Mouse (Mus musculus) hindbrain, embryonic 15.5 days (tissue): Measurements from ENCODE around the gene Aknad1. TPM values are rescaled to one million over a fixed set of nuclear protein-coding genes. Genes with fewer than 3 reads are reported as not detected.

Source experiments
- ATAC-seq: fragments of 200-750 bp; cut with Nextera tagmentation; 2 replicates; pipeline ENCODE4 v1.8.0; 2017; ENCODE audit warnings: low read depth, moderate number of reproducible peaks, moderate TSS enrichment; ENCODE audit not compliant: low FRiP score
- H3K27ac ChIP-seq: fragments of 300-500 bp; sonication (generic); replicated peaks from 2 replicates; pipeline ENCODE4 v1.5.1; 2015; ENCODE audit warnings: mild to moderate bottlenecking, inconsistent platforms
- H3K27me3 ChIP-seq: fragments of 300-500 bp; sonication (generic); 2 replicates; pipeline ENCODE4 v1.6.1; 2015; ENCODE audit warnings: control low read depth, inconsistent platforms
- H3K36me3 ChIP-seq: fragments of 300-500 bp; sonication (generic); 2 replicates; pipeline ENCODE4 v1.6.1; 2015; ENCODE audit warnings: control low read depth, inconsistent platforms
- H3K4me1 ChIP-seq: fragments of 300-500 bp; sonication (generic); replicated peaks from 2 replicates; pipeline ENCODE4 v1.6.1; 2015; ENCODE audit warnings: control low read depth, inconsistent platforms
- H3K4me2 ChIP-seq: fragments of 300-500 bp; sonication (generic); 2 replicates; pipeline ENCODE4 v1.6.1; 2015; ENCODE audit warnings: moderate library complexity, mild to moderate bottlenecking, inconsistent platforms
- H3K4me3 ChIP-seq: fragments of 300-500 bp; sonication (generic); 2 replicates; pipeline ENCODE4 v1.5.1; 2015; ENCODE audit warnings: mild to moderate bottlenecking, inconsistent platforms
- H3K9ac ChIP-seq: fragments of 300-500 bp; sonication (generic); 2 replicates; pipeline ENCODE4 v1.6.1; 2015; ENCODE audit warnings: inconsistent platforms
- H3K9me3 ChIP-seq: fragments of 300-500 bp; sonication (generic); 2 replicates; pipeline ENCODE4 v1.6.1; 2016; ENCODE audit warnings: control low read depth, inconsistent platforms
- WGBS: fragments of 180-500 bp; shearing (Covaris S2); methylation state at CpG from one replicate; pipeline ENCODE4 v1.1.7; 2015; 5-methylcytosine and 5-hydroxymethylcytosine counted together
- polyA plus RNA-seq: library from polyadenylated mRNA; unstranded; fragments of >200 nt; fragmentation: Nextera tagmentation; extraction: Ambion mirVana; gene quantifications from 2 replicates; pipeline ENCODE4 v1.2.1, GENCODE M21; 2015

Aknad1 gene
- not detected in 2 replicates for polyA plus RNA-seq

- no peaks in the 10 kb centered on the region for H3K36me3 ChIP-seq
- no peak within 1 kb of the TSS for H3K4me3 ChIP-seq
- 73% methylated on average over 8 of the region's 8 CpGs for WGBS
- H3K9me3 ChIP-seq, result no peaks in the 10 kb centered on the region
- no peaks in the 10 kb centered on the region for H3K4me1 ChIP-seq
- H3K9ac ChIP-seq, result no peak within 1 kb of the TSS
- no peaks in the 10 kb centered on the region for H3K27me3 ChIP-seq
- no peak for ATAC-seq
- H3K4me2 ChIP-seq, result no peak within 1 kb of the TSS
- no peak within 1 kb of the TSS for H3K27ac ChIP-seq
Observed at GRCm38 (mm10) chr3:108739045-108739708, at the start of gene Aknad1. TSS of gene Aknad1 (plus strand) at chr3:108739658.

- Histone ChIP-seq H3K4me1 (no peaks in the 10 kb centered on the region), H3K36me3 (peaks cover 10% of the 10 kb centered on the region; the same call in 1 of the 2 replicates), H3K9me3 (no peaks in the 10 kb centered on the region), H3K4me3 (no peak overlapping the region), H3K4me2 (no peak overlapping the region), H3K27ac (no peak overlapping the region), H3K27me3 (no peaks in the 10 kb centered on the region), H3K9ac (no peak overlapping the region)
- ATAC-seq, result no peak
- 70% methylated on average over 4 of the region's 4 CpGs for WGBS
Observed at GRCm38 (mm10) chr3:108689979-108690378, 49.5 kb upstream of the Aknad1 start.

GRCm38 (mm10) chr3:108694321-108694720, 45.1 kb upstream of the Aknad1 start:
- 93% methylated on average over 9 of the region's 9 CpGs for WGBS
- Histone ChIP-seq H3K4me2 (no peak overlapping the region), H3K9ac (no peak overlapping the region), H3K36me3 (peaks cover 3% of the 10 kb centered on the region; the same call in 1 of the 2 replicates), H3K27ac (no peak overlapping the region), H3K27me3 (no peaks in the 10 kb centered on the region), H3K4me1 (no peaks in the 10 kb centered on the region), H3K4me3 (no peak overlapping the region), H3K9me3 (no peaks in the 10 kb centered on the region)
- no peak for ATAC-seq

- no peaks in the 10 kb centered on the region for H3K27me3 ChIP-seq
- no peaks in the 10 kb centered on the region for H3K4me1 ChIP-seq
- H3K4me3 ChIP-seq, result no peak overlapping the region
- no peak overlapping the region for H3K27ac ChIP-seq
- no peak overlapping the region for H3K4me2 ChIP-seq
- H3K9me3 ChIP-seq, result no peaks in the 10 kb centered on the region
- H3K9ac ChIP-seq, result no peak overlapping the region
- ATAC-seq, result no peak
- peaks cover 3% of the 10 kb centered on the region; the same call in 1 of the 2 replicates for H3K36me3 ChIP-seq
- 95% methylated on average over 8 of the region's 8 CpGs for WGBS
Observed at GRCm38 (mm10) chr3:108698662-108699061, 40.8 kb upstream of the Aknad1 start.

- WGBS, result 92% methylated on average over 4 of the region's 4 CpGs
- Histone ChIP-seq H3K9me3 (no peaks in the 10 kb centered on the region), H3K27me3 (no peaks in the 10 kb centered on the region), H3K4me1 (no peaks in the 10 kb centered on the region), H3K4me2 (no peak overlapping the region), H3K36me3 (peaks cover 3% of the 10 kb centered on the region; the same call in 1 of the 2 replicates), H3K9ac (no peak overlapping the region), H3K4me3 (no peak overlapping the region), H3K27ac (no peak overlapping the region)
- no peak for ATAC-seq
Observed at GRCm38 (mm10) chr3:108699786-108700185, 39.7 kb upstream of the Aknad1 start.

GRCm38 (mm10) chr3:108701256-108701655, 38.2 kb upstream of the Aknad1 start:
- no peak overlapping the region for H3K4me2 ChIP-seq
- H3K27me3 ChIP-seq, result no peaks in the 10 kb centered on the region
- H3K36me3 ChIP-seq, result 0 out of 2 replicates have a peak, but pooled peaks cover 3% of the 10 kb centered on the region
- H3K27ac ChIP-seq, result no peak overlapping the region
- H3K4me1 ChIP-seq, result no peaks in the 10 kb centered on the region
- H3K4me3 ChIP-seq, result no peak overlapping the region
- ATAC-seq, result no peak
- no peak overlapping the region for H3K9ac ChIP-seq
- WGBS, result 97% methylated on average over 1 of the region's 1 CpGs
- no peaks in the 10 kb centered on the region for H3K9me3 ChIP-seq

GRCm38 (mm10) chr3:108702789-108703188, 36.7 kb upstream of the Aknad1 start:
- Histone ChIP-seq H3K36me3 (0 out of 2 replicates have a peak, but pooled peaks cover 3% of the 10 kb centered on the region), H3K4me1 (no peaks in the 10 kb centered on the region), H3K9me3 (no peaks in the 10 kb centered on the region), H3K27me3 (no peaks in the 10 kb centered on the region), H3K4me3 (no peak overlapping the region), H3K4me2 (no peak overlapping the region), H3K9ac (no peak overlapping the region), H3K27ac (no peak overlapping the region)
- no peak for ATAC-seq
- 96% methylated on average over 8 of the region's 8 CpGs for WGBS

GRCm38 (mm10) chr3:108711296-108711695, 28.2 kb upstream of the Aknad1 start:
- Histone ChIP-seq H3K36me3 (no peaks in the 10 kb centered on the region), H3K9ac (no peak overlapping the region), H3K4me2 (no peak overlapping the region), H3K4me1 (peaks cover 10% of the 10 kb centered on the region), H3K27ac (no peak overlapping the region), H3K4me3 (no peak overlapping the region), H3K9me3 (no peaks in the 10 kb centered on the region), H3K27me3 (no peaks in the 10 kb centered on the region)
- 92% methylated on average over 5 of the region's 5 CpGs for WGBS
- ATAC-seq, result no peak

GRCm38 (mm10) chr3:108713065-108713675, 26.3 kb upstream of the Aknad1 start:
- H3K4me2 ChIP-seq, result no peak overlapping the region; the same call in 1 of the 2 replicates
- WGBS, result 33% methylated on average over 3 of the region's 3 CpGs
- 0 out of 2 replicates have a peak overlapping the region, but pooled peaks have one; percentile 1 for H3K27ac ChIP-seq
- no peaks in the 10 kb centered on the region for H3K9me3 ChIP-seq
- no peak overlapping the region for H3K4me3 ChIP-seq
- H3K27me3 ChIP-seq, result no peaks in the 10 kb centered on the region
- peaks cover 10% of the 10 kb centered on the region for H3K4me1 ChIP-seq
- ATAC-seq, result no peak
- no peak overlapping the region for H3K9ac ChIP-seq
- H3K36me3 ChIP-seq, result no peaks in the 10 kb centered on the region

- peaks cover 10% of the 10 kb centered on the region for H3K4me1 ChIP-seq
- no peak overlapping the region for H3K4me3 ChIP-seq
- H3K4me2 ChIP-seq, result no peak overlapping the region
- 96% methylated on average over 4 of the region's 4 CpGs for WGBS
- H3K9ac ChIP-seq, result no peak overlapping the region
- no peak for ATAC-seq
- H3K36me3 ChIP-seq, result no peaks in the 10 kb centered on the region
- H3K27me3 ChIP-seq, result no peaks in the 10 kb centered on the region
- H3K27ac ChIP-seq, result no peak overlapping the region
- H3K9me3 ChIP-seq, result no peaks in the 10 kb centered on the region
Observed at GRCm38 (mm10) chr3:108714837-108715236, 24.6 kb upstream of the Aknad1 start.

- H3K9ac ChIP-seq, result no peak overlapping the region
- H3K9me3 ChIP-seq, result no peaks in the 10 kb centered on the region
- H3K4me1 ChIP-seq, result peaks cover 20% of the 10 kb centered on the region
- H3K4me2 ChIP-seq, result no peak overlapping the region
- H3K4me3 ChIP-seq, result no peak overlapping the region
- no peaks in the 10 kb centered on the region for H3K27me3 ChIP-seq
- H3K36me3 ChIP-seq, result no peaks in the 10 kb centered on the region
- 88% methylated on average over 3 of the region's 3 CpGs for WGBS
- no peak for ATAC-seq
- H3K27ac ChIP-seq, result no peak overlapping the region
Observed at GRCm38 (mm10) chr3:108717896-108718502, 21.5 kb upstream of the Aknad1 start.

GRCm38 (mm10) chr3:108719357-108719756, 20.1 kb upstream of the Aknad1 start:
- Histone ChIP-seq H3K4me1 (peaks cover 14% of the 10 kb centered on the region), H3K36me3 (no peaks in the 10 kb centered on the region), H3K27ac (no peak overlapping the region), H3K9ac (no peak overlapping the region), H3K4me3 (no peak overlapping the region), H3K9me3 (no peaks in the 10 kb centered on the region), H3K27me3 (no peaks in the 10 kb centered on the region), H3K4me2 (no peak overlapping the region)
- WGBS, result 89% methylated on average over 2 of the region's 2 CpGs
- no peak for ATAC-seq
